ENCODE assay signal across 8 mouse cellular contexts in the genomic region with DNA sequence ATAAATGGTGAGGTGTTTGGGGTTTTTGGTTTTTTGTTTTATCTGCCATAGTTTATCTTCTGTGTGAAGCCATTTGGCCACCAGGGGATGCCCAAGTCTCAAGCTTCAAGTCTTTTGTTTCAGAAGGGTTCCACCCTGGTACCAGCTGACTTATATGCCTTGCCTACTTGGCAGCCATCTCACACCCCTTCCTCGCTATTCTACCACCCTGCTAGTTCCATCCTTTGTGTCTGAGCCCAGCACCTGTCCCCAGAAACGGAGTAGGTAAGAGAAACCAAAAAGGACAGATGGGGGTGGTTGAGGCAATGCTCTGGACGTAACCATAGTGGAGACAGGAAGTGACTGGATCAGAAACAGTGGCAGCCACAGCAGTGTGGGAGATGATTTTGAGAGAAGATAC. TPM values are rescaled to one million over a fixed set of nuclear protein-coding genes. Genes with fewer than 3 reads are reported as not detected.
DNase-seq lines count a peak whose midpoint lies in the region; ATAC-seq and TF ChIP-seq lines count a peak whose summit lies in the region.

No protein-coding gene starts in this region.

- no peak for TF ChIP-seq POLR2A in spleen, adult 2 months (IDR thresholded peaks at IDR 0.05; ENCODE audit: low read depth, low read length)

- no peak overlapping the region for H3K4me3 ChIP-seq in heart, embryonic 10.5 days
- no peak overlapping the region for H3K4me3 ChIP-seq in heart, embryonic 11.5 days (ENCODE audit: low read depth, low read length)
- H3K4me3 ChIP-seq in spleen, adult 2 months (ENCODE audit: extremely low read depth, insufficient read depth, insufficient read length): no peak overlapping the region

- H3K36me3 ChIP-seq in heart, embryonic 10.5 days: peaks cover 64% of the 10 kb centered on the region
- H3K36me3 ChIP-seq in heart, embryonic 11.5 days (ENCODE audit: control insufficient read depth, insufficient read depth, low read length): peaks cover 35% of the 10 kb centered on the region
- H3K36me3 ChIP-seq in spleen, adult 2 months (ENCODE audit: control insufficient read depth, insufficient read depth, low read length): peaks cover 25% of the 10 kb centered on the region

- H3K9me3 ChIP-seq in heart, embryonic 10.5 days: no peaks in the 10 kb centered on the region
- H3K9me3 ChIP-seq in heart, embryonic 11.5 days (replicated peaks; ENCODE audit: control insufficient read depth, low read length): no peaks in the 10 kb centered on the region

- H3K4me2 ChIP-seq in heart, embryonic 11.5 days: no peak overlapping the region

- peak; percentile 16; the same call in 1 of the 2 replicates for TF ChIP-seq CTCF in spleen, adult 2 months (IDR thresholded peaks at IDR 0.05; ENCODE audit: extremely low read depth, insufficient read depth, insufficient read length, insufficient replicate concordance)

- H3K27me3 ChIP-seq in heart, embryonic 10.5 days (ENCODE audit: insufficient read depth, poor library complexity, severe bottlenecking): no peaks in the 10 kb centered on the region
- no peaks in the 10 kb centered on the region for H3K27me3 ChIP-seq in heart, embryonic 11.5 days (ENCODE audit: control insufficient read depth, insufficient read depth, low read length)
- no peaks in the 10 kb centered on the region for H3K27me3 ChIP-seq in spleen, adult 2 months (ENCODE audit: control insufficient read depth, insufficient read depth, low read length)

- ATAC-seq in heart, embryonic 11.5 days (replicated peaks; ENCODE audit: insufficient number of reproducible peaks, low FRiP score, low TSS enrichment): no peak

- H3K9ac ChIP-seq in heart, embryonic 11.5 days (ENCODE audit: low read depth, low read length): no peak overlapping the region

- no peak for DNase-seq in heart, embryonic 10.5 days (ENCODE audit: low spot score)
- no peak for DNase-seq in spleen, adult 2 months (ENCODE audit: low read depth in 1 of 2, low spot score in 2 of 2)
- no peak for DNase-seq in spleen, adult 12 weeks (ENCODE audit: low spot score)
- DNase-seq in kidney, postnatal 4 days: peak; percentile 54 to 66
- DNase-seq in right cerebral cortex, postnatal 10 days (ENCODE audit: low spot score in 2 of 2): peak; percentile 76 to 85
- DNase-seq in urinary bladder, postnatal 14 days (ENCODE audit: low spot score): no peak
- no peak for DNase-seq in spleen, postnatal 36 days (ENCODE audit: low spot score in 2 of 2)

- H3K4me1 ChIP-seq in heart, embryonic 10.5 days: peaks cover 10% of the 10 kb centered on the region
- H3K4me1 ChIP-seq in heart, embryonic 11.5 days (ENCODE audit: control insufficient read depth, insufficient read depth, low read length): 0 out of 2 replicates have a peak, but pooled peaks cover 4% of the 10 kb centered on the region
- H3K4me1 ChIP-seq in spleen, adult 2 months (ENCODE audit: control insufficient read depth, insufficient read depth, insufficient read length): no peaks in the 10 kb centered on the region; the same call in 1 of the 2 replicates

- WGBS in heart, embryonic 10.5 days: 61% methylated on average over 3 of the region's 3 CpGs
- 80% methylated on average over 3 of the region's 3 CpGs for WGBS in heart, embryonic 11.5 days (ENCODE audit: insufficient replicate concordance)
- 61% methylated on average over 3 of the region's 3 CpGs for WGBS in spleen, adult 2 months

- H3K27ac ChIP-seq in heart, embryonic 10.5 days: 0 out of 2 replicates have a peak overlapping the region, but pooled peaks have one; percentile 23
- H3K27ac ChIP-seq in heart, embryonic 11.5 days (ENCODE audit: low read depth, low read length): no peak overlapping the region
- no peak overlapping the region for H3K27ac ChIP-seq in spleen, adult 2 months (ENCODE audit: insufficient read depth, low read length)

RNA-seq across cellular contexts. Expression of gene Tspan1, which starts 7.5 kb away (rescaled TPM):
- polyA plus RNA-seq in heart, embryonic 10.5 days (2016; fragmentation: Nextera tagmentation; extraction: Ambion mirVana): 0.10 TPM in 1 of 2 replicates, not detected in the other
- polyA plus RNA-seq in heart, embryonic 11.5 days (2014; fragmentation: Nextera tagmentation; extraction: Ambion mirVana): not detected in 2 replicates
- 0.04 TPM in 1 of 2 replicates, not detected in the other for polyA plus RNA-seq in spleen, adult 2 months (2012; rRNA removed)

RNA-seq across cellular contexts. Expression of gene Lurap1, which starts 8.8 kb away (rescaled TPM):
- polyA plus RNA-seq in heart, embryonic 10.5 days (2016; fragmentation: Nextera tagmentation; extraction: Ambion mirVana): 1.4 and 1.9 TPM in 2 replicates
- 1.6 and 2.3 TPM in 2 replicates for polyA plus RNA-seq in heart, embryonic 11.5 days (2014; fragmentation: Nextera tagmentation; extraction: Ambion mirVana)
- polyA plus RNA-seq in spleen, adult 2 months (2012; rRNA removed): 0.81 and 1.8 TPM in 2 replicates

RNA-seq across cellular contexts. Expression of gene 1700042G07Rik, which starts 13.3 kb away (rescaled TPM):
- not detected in 2 replicates for polyA plus RNA-seq in heart, embryonic 10.5 days (2016; fragmentation: Nextera tagmentation; extraction: Ambion mirVana)
- not detected in 2 replicates for polyA plus RNA-seq in heart, embryonic 11.5 days (2014; fragmentation: Nextera tagmentation; extraction: Ambion mirVana)
- not detected in 2 replicates for polyA plus RNA-seq in spleen, adult 2 months (2012; rRNA removed)

RNA-seq across cellular contexts. Expression of gene Gm49337, which starts 13.3 kb away (rescaled TPM):
- polyA plus RNA-seq in heart, embryonic 10.5 days (2016; fragmentation: Nextera tagmentation; extraction: Ambion mirVana): not detected in 2 replicates
- not detected in 2 replicates for polyA plus RNA-seq in heart, embryonic 11.5 days (2014; fragmentation: Nextera tagmentation; extraction: Ambion mirVana)
- polyA plus RNA-seq in spleen, adult 2 months (2012; rRNA removed): not detected in 2 replicates

RNA-seq across cellular contexts. Expression of gene Pomgnt1, which starts 36.3 kb away (rescaled TPM):
- 68.9 and 74.3 TPM in 2 replicates for polyA plus RNA-seq in heart, embryonic 10.5 days (2016; fragmentation: Nextera tagmentation; extraction: Ambion mirVana)
- polyA plus RNA-seq in heart, embryonic 11.5 days (2014; fragmentation: Nextera tagmentation; extraction: Ambion mirVana): 57.9 and 62.2 TPM in 2 replicates
- 16.4 and 18.0 TPM in 2 replicates for polyA plus RNA-seq in spleen, adult 2 months (2012; rRNA removed)

Comparison
In these comparisons a context has a peak if more than half of its experiments do, and no peak if none do; other contexts are left out.
1. DNase-seq: peak in kidney, postnatal 4 days (2 of 2) and right cerebral cortex, postnatal 10 days (2 of 2); none in heart, embryonic 10.5 days (single experiment), spleen, adult 2 months (0 of 2), spleen, adult 12 weeks (single experiment), urinary bladder, postnatal 14 days (single experiment) and spleen, postnatal 36 days (0 of 2).